Mouse (Mus musculus) gonadal fat pad, adult 2 months (tissue): ENCODE data around the gene Shc2. TPM values are rescaled to one million over a fixed set of nuclear protein-coding genes. Genes with fewer than 3 reads are reported as not detected.

Source experiments
- DNase-seq: peaks from one replicate; pipeline ENCODE4 v3.0.0-alpha.2; 2012; ENCODE audit warnings: low read depth
- polyA plus RNA-seq: library from polyadenylated mRNA; depleted of rRNA; stranded (reverse); fragments of >200 nt; gene quantifications from 2 replicates; pipeline ENCODE4 v1.2.3, GENCODE M21; 2012; rRNA removed

The Shc2 gene
- polyA plus RNA-seq, result 4.1 and 5.2 TPM in 2 replicates

GRCm38 (mm10) chr10:79637128-79638110 is at the start of gene Shc2:
Gene Shc2, minus strand, starts transcription at chr10:79637918.
- no peak for DNase-seq

- DNase-seq, result no peak
Measured at GRCm38 (mm10) chr10:79687513-79687912, 49.8 kb upstream of the Shc2 start.

GRCm38 (mm10) chr10:79686691-79687090 is 49.0 kb upstream of the Shc2 start:
- no peak for DNase-seq

GRCm38 (mm10) chr10:79686219-79686618 is 48.5 kb upstream of the Shc2 start:
- DNase-seq, result no peak

- DNase-seq, result no peak
Measured at GRCm38 (mm10) chr10:79684770-79685600, 47.3 kb upstream of the Shc2 start.

- DNase-seq, result no peak
Measured at GRCm38 (mm10) chr10:79683726-79684640, 46.3 kb upstream of the Shc2 start.

GRCm38 (mm10) chr10:79682916-79683582 is 45.3 kb upstream of the Shc2 start:
- no peak for DNase-seq

- DNase-seq, result no peak
Measured at GRCm38 (mm10) chr10:79682551-79682915, 44.8 kb upstream of the Shc2 start.

- DNase-seq, result no peak
Measured at GRCm38 (mm10) chr10:79681591-79682245, 44.0 kb upstream of the Shc2 start, which contains the start of gene Cdc34. Gene Cdc34, plus strand, starts transcription at chr10:79682195.

- DNase-seq, result no peak
Measured at GRCm38 (mm10) chr10:79680606-79681495, 43.1 kb upstream of the Shc2 start.

- no peak for DNase-seq
Measured at GRCm38 (mm10) chr10:79675346-79676035, 37.8 kb upstream of the Shc2 start.

GRCm38 (mm10) chr10:79673054-79673453 is 35.3 kb upstream of the Shc2 start:
- no peak for DNase-seq

- no peak for DNase-seq
Measured at GRCm38 (mm10) chr10:79672088-79672455, 34.4 kb upstream of the Shc2 start.

- DNase-seq, result no peak
Measured at GRCm38 (mm10) chr10:79671396-79672087, 33.8 kb upstream of the Shc2 start.

- no peak for DNase-seq
Measured at GRCm38 (mm10) chr10:79670071-79670888, 32.6 kb upstream of the Shc2 start.

- DNase-seq, result no peak
Measured at GRCm38 (mm10) chr10:79669576-79670057, 31.9 kb upstream of the Shc2 start.
